Mouse (Mus musculus): ENCODE results near the gene Tmem115.

The Tmem115 gene

DNA sequence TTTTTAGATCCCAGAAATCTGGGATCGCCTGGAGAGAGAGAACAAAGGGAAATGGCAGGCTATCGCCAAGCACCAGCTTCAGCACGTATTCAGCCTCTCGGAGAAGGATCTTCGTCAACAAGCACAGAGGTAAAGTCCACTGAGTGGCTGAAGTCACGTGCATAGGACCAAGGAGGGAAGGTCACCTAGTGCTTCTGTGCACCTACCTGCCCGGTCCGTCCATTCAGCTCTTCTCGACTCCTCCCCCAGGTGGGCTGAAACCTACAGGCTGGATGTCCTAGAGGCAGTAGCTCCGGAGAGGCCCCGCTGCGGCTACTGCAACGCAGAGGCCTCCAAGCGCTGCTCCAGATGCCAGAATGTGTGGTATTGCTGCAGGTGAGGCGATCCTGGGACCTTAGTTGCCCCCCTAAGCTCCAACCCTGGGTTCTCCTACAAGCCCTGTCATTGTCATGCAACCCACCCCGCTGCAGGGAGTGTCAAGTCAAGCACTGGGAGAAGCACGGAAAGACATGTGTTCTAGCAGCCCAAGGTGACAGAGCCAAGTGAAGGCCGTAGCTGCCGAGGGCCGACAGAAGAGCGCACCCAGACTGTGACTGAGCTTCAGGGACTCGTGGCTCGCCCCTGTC, 16.9 kb downstream of the Tmem115 start:
- no peak for DNase-seq (ENCODE audit: low read depth)

DNA sequence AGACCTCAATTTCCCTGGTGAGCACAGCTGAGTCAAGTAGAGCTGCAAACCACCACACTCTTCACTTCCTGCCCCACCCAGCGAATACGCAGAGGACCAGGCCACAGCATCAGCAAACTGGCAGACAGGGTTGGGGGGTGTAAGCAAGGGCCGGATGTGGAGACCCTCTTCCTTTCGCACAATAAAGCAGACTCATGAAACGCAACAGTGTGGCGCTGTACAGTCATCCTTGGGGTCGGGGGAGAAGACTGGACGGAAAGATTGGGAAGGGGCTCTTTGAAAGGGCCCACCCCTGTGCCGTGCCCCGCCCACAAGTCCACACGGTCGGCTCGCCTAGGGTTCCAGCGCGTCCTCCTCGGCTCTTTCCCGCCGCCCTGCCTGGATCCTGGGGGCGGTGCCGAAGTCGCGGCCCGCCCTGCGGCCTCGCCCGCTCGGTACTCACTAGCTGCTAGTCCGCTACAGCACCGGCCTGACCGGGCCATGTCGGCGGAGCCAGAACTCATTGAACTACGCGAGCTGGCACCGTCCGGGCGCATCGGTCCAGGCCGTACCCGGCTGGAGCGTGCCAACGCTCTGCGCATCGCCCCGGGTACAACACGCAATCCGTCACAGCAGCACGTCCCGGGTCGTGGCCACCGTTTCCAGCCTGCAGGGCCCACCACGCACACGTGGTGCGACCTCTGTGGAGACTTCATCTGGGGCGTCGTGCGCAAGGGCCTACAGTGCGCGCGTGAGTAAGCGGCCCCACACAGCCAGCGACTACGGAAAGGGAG, 17.6 kb downstream of the Tmem115 start, which contains the start of gene Rassf1:
Rassf1 (plus strand) TSS at position 439 of the 773 bp plus-strand sequence.
- peak; percentile 85 for DNase-seq (ENCODE audit: low read depth)

DNA sequence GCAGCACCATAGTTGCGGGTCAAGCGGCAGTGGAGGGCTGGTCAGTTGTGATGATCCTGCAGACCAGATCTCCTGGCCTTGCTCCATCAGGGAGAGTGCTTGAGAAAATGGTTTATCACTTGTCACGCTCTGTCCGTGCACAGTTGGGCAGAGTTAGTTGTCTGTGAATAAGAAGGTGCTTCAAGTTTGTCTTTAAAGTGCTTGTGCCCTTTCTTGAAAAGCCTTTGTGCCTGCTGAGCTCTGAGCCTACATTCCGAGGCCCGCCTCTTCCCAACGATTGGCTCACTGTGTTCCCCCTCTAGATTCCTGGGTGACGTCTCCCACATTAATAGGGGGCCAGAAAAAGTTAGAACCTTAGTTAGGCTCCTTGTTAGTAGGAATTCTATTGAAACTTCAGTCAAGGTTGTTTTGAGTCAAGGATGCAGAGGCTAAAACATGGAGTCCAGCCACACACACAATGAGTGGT, 18.2 kb downstream of the Tmem115 start:
- DNase-seq (ENCODE audit: low read depth), result peak; percentile 57

DNA sequence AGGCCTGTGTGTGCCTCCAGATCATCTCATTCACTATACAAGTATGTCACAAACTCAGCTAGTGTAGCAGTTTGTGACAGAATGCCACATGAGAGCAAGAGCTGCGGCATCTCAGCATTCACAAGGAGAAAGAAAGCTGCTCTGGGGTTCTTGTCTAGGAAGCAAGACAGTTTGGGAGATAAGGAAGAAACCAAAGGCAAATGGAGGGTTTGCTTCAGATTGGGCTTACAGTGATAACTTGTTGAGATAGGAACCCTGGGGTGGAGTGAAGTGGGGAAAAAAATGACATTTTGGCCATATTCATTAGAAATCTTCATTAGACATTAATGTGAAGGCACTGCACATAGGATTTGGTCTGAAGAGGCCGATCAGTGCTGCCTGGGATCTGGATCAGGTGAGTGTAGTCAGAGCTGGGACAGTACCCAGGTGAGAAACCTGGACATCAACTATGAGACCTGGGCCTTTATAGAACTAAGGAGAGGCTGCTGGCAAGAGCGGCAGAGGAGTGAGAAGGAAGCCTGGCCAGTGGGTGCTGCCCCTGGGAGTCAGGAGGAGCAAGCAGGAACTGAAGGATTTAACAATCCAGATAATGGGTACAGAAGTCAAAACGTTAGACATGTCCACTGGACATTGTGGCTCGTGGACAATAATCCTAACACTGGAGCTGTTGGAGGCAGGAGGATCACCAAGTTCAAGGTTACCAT, 19.1 kb downstream of the Tmem115 start:
- DNase-seq (ENCODE audit: low read depth), result no peak

DNA sequence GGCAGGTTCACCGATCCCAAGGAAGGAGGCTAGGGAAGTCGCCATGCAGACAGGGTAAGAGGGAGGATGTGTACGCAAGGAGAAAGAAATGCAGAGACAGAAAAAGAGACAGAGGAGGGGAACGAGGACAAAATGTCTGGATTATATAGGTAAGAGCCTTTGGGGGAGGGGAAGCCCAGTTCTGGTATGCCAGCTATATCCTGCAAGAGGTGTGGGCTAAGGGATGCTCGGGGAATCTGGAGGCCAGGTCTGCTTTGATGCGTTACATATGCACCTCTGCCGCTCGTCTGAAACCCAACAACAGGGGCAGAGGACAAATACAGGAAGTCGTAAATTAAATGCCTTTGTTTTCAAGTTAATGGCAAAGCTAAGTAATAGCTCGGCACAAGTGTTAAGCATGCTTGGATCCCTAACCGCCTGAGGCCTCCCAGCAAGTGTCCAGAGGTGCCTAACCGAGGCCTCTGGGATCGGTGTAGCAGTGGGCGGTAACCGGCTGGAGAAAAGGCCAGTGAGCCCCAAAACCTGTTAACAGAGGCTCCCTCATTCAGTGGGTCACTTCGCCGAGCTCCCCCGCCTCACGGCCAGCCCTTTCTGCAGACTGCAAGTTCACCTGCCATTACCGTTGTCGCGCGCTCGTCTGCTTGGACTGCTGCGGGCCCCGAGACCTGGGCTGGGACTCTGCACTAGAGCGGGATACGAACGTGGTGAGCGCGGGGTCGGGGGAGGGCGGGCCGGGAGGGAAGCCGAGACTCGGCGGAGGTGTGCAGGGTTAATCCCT, 20.0 kb downstream of the Tmem115 start:
- DNase-seq (ENCODE audit: low read depth), result peak; percentile 7

DNA sequence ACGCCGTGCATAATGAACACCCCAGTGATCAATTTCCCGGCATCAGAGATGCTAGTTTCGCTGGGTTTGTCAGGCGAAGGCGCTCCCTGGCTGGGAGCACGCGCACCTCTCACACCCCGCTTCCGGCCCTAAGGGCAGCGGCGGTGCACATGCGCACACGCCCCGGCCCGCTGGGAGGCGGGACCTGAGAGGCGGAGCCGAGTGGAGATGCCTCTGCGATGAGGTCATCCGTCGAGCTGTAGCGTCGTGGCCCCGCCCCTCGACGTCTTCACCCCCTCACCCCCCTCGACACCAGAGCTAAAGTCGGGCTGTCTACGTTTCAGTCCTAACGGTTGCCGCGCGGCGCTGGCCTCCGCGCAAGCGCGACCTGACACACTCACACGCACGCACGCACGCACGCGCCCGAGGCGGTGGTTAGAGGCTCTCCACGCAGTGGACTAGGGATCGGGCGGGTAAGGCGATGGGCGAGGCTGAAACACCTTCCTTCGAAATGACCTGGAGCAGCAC, 20.6 kb downstream of the Tmem115 start:
- DNase-seq (ENCODE audit: low read depth), result peak; percentile 99

DNA sequence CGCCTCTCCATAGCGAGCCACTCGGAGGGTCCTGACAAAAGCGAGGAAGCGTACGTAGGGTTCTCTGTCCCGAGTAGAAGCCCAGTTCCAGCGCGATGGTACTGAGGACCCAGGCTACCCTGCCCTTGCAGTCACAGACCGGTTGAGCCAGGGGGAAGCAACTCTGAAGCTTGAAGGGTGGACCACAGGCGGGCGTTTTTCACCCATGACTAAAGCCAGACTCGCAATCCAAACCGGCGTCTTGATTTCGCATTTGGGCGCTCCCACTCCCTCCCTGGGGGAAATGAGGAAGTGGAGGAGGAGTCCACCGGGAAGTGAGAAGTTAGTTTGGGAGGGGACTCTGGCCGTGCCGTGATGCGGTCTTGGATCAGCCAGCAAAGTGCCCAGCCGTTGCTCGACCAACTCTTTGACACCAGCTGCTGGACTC, 21.3 kb downstream of the Tmem115 start:
- DNase-seq (ENCODE audit: low read depth), result peak; percentile 82

DNA sequence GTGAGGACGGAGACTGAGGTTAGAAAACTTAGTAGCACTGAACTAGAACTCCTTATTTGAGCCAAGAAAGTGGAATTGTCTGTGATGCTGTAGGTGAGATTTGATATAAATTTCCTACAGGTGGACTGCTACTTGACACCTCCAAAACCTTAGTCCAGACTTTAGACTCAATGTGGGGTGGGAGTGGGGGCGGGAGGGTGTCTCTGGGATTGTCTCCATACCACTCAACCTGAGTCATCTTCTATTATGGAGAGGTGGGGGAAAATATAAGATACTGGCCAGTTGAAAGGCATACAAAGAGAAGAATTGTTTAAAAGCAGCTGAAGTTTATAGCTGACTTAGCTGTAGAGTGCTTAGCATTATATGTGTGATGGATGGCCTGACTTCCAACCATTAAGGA, 22.0 kb downstream of the Tmem115 start:
- DNase-seq (ENCODE audit: low read depth), result peak; percentile 63

DNA sequence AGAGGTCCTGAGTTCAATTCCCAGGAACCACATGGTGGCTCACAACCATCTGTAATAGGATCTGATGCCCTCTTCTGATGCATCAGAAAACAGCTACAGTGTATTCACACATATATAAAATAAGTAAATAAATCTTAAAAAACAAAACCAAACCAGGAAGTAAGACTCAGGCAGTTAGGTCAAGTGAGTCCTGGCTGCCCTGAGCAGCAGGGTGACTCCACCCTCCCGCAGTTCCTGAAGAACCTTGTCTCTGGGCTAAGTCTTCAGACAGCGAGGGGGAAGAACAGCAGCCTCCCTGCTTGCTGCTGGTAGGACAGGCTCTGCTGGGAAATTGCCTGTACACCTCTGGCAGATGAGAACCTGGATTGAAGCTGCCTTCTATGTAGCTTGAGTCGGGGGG, 22.6 kb downstream of the Tmem115 start:
- peak; percentile 4 for DNase-seq (ENCODE audit: low read depth)

DNA sequence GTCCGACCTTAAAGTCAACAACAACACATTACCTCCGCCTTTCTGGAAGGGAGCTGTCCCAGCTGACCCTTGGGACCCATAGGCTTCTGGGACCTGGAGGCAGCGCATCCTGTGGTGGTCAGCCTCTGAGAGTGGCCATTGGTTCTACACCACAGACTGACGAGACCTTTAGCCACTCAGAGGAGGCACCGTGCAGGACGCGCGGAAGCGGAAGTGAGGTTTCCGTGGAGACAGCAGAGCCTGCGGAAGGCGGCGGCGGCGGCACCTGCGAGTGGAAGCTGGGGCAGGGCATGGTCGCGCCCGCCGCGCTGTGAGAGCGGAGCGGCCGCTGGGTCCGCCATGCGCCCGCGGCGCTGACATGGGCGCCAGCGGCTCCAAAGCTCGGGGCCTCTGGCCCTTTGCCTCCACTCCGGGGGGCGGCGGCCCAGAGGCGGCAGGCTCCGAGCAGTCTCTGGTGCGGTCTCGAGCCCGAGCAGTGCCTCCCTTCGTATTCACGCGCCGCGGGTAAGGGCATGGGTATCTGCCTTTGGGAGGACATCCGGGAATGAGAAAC, 29.4 kb downstream of the Tmem115 start, which contains the start of gene Tusc2:
Tusc2 (plus strand) TSS at position 227 of the 553 bp plus-strand sequence.
- peak; percentile 92 for DNase-seq (ENCODE audit: low read depth)

DNA sequence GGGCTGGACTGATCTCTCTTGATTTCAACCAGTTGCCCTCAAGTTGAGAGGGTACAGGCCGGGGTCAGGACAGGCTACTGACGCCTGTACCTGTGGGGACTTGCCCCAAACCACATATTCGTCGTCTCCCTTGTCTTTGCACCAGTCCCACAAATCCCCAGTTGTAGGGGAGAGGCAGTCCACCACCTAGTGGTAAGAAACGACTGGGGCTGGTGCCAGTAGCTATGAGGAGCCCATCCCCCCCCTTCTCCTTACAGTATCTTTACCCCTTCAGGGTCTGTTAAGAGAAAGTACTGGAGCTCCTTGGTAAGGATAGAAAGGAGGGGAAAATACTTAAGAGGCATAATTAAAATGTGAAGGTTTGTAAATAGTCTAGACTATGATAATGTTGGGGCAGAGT, 31.8 kb downstream of the Tmem115 start:
- DNase-seq (ENCODE audit: low read depth), result peak; percentile 38

DNA sequence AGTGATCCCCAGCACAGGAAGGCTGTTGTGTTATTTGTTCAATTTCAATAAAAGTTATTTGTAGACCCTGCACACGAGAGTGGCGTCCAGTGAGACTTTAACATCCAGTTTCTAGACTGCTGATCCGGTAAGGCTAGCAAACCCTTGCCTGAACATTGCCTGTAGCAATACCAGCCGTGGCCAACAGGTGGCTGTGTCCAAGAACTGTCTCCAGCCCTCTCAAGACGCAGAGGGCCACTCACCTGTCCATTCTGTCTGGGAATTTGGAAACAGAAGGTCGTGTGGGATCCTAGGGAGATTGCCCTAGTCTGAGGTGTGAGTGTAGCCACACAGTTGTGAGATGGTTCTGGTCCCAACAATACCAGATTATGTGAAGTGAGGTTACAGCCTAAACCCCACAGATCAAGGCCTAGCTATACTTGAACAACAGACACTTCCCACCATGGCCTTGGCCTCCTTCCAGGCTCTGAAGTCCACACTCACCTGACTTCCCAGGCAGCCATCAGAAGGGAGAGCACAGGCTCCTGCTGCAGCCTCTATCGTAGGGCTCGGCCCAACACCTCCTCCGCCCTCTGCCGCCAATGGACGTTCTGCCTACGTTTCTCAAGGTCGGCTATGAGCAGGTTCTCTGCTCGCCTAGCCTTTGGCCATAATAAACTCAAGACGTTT, 32.4 kb downstream of the Tmem115 start:
- DNase-seq (ENCODE audit: low read depth), result peak; percentile 85

DNA sequence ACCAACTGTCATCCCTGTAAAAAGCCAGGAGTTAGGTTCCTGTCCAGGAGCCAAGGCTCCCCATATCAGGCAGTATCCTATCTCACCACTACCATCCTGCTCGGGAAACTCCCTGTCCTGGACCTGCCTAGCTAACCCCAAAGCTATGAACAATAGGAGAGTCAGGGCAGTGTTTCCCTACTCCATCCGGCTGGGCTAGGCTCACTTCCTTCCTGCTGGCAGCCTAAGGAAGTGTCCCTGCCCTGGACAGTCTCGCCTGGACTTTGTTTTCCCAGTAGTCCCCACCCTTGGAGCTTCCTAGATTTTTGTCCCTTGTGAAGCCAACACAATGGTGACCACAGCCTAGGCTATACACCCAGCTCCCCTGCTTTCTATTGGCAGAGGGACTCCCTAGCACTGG, 33.1 kb downstream of the Tmem115 start:
- DNase-seq (ENCODE audit: low read depth), result no peak

DNA sequence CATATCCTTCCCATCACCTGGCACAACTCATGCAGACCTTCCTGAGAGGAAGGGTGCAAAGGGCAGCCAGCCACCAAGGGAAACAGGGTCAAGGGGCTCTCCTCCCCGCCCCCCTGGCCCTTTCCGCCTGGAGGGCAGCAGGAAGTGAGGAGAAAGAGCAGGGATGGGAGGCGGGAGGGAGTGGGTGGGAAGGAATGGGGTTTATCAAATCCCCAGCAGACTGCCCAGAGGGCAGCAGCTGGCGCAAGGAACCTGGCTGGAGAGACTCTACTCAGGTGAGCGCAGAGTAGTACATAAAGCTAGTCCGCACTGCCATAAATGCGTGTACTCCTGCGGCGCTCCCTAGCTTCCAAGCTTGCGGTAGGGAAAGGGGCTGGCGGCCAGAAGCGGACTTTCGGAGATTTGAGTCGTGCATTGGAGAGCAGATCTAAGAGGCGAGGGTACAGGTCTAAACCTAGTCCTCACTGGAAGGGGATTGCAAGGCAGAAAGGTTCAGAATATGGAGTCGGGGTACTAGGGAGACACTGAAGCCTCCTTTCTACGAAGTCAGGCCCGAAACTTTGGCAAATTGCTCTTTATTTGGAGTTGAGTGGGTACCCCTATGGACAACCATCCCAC, 34.1 kb downstream of the Tmem115 start, which contains the start of gene Hyal2:
Hyal2 (plus strand) TSS at position 244 of the 618 bp plus-strand sequence.
- no peak for DNase-seq (ENCODE audit: low read depth)

DNA sequence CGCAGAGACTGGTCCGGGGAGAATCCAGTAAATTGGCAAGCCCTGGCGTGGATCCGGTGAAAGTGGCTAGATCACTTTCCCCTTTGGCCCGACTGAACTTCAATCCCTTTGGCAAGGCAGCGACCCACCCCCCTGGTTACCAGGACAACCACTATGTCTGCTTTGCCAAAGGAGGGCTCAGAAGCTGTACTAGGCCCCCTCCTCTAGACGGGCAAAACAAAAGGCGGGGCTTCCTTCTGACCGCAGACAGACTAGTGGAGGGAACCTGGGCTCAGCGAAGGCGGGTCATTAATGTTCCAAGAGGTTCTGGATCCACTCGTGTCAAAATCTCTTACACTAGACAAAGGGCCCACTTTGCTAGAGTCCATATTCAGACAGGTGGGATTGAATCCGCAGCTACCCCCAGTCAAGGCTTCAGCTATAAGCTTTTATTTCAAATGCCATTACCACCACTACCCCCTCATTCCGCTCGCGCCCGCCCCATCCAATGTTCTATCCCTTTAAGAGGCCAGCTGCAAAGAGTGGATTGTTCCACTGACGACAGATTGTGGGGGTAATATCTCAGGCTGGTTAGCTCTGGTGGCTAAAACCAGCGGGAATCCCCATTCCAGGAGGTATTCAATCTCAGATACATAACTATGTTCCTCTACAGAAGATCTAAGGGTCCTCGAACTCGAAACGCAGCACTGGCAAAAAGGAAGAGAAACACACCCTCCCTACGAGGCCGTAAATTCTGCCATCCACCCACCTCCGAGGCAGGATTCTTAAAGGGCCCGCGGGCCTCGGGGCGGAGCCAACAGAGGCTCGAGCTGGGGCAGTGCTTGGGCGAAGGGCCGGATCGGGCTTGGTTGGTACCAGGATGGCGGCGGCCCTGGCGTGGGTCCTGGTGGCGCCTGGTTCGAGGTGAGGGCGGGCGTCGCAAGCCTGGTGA, 34.9 kb downstream of the Tmem115 start:
- peak; percentile 90 for DNase-seq (ENCODE audit: low read depth)

DNA sequence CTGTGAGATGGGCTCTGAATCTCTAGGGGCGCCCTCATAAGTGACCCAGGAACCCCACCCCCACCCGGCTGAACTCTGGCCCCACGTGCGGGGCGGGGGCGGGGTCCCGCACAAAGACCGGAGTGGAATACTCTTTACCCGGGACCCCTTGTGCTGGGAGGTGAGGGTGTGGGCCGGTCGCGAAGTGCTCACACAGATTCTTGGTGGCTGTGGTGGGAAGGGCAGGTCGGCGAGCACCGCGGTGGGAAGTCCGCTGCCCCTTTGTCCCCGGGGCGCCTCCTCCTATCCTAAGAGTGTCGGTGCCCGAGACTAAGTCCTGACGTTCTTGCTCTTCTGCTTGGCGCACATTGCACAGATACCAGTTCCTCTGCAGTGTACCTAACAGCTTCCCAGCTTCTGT, 35.5 kb downstream of the Tmem115 start:
- DNase-seq (ENCODE audit: low read depth), result no peak

DNA sequence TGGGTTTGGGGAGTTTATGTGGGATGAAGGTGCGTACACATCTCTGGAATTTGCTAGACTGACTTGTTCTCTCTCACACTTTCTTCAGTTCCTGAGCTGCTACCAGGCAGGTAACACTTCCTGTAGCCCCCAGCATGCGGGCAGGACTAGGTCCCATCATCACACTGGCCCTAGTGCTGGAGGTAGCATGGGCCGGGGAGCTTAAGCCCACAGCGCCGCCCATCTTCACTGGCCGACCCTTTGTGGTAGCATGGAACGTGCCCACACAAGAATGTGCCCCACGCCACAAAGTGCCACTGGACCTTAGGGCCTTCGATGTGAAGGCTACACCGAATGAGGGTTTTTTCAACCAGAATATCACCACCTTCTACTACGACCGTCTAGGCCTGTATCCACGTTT, 36.3 kb downstream of the Tmem115 start:
- DNase-seq (ENCODE audit: low read depth), result no peak

DNA sequence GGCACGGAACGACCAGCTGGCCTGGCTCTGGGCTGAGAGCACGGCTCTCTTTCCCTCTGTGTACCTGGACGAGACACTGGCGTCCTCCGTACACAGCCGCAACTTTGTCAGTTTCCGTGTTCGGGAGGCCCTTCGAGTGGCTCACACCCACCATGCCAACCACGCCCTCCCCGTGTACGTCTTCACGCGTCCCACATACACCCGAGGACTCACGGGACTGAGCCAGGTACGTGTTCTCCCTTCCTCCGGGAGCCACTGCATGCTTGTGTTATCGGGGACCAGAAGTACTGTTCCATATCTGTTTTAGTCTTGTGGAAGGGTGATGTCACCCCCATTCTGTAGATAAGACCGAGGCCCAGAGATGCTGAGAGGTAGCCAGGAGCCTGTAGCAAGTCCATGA, 37.1 kb downstream of the Tmem115 start:
- DNase-seq (ENCODE audit: low read depth), result no peak

Measured in NIH3T3 (cell line).